Mouse (Mus musculus) C2C12 (cell line): ENCODE results near the gene Rad51b. TPM values are rescaled to one million over a fixed set of nuclear protein-coding genes. Genes with fewer than 3 reads are reported as not detected.

Experiments
- H3K27me3 ChIP-seq: one replicate; pipeline ENCODE4 v1.6.1; 2011; ENCODE audit not compliant: control insufficient read depth, insufficient read depth, insufficient read length
- H3K36me3 ChIP-seq: one replicate; pipeline ENCODE4 v1.6.1; 2011; ENCODE audit not compliant: control insufficient read depth, insufficient read depth
- H3K4me3 ChIP-seq: one replicate; pipeline ENCODE4 v1.5.1; 2011; ENCODE audit warnings: mild to moderate bottlenecking, control low read depth; ENCODE audit not compliant: poor library complexity, insufficient read depth, severe bottlenecking
- H3K79me2 ChIP-seq: one replicate; pipeline ENCODE4 v1.6.1; 2011; ENCODE audit not compliant: control insufficient read depth, insufficient read depth
- H3K79me3 ChIP-seq: one replicate; pipeline ENCODE4 v1.6.1; 2011; ENCODE audit warnings: low read depth, control low read depth
- H3ac ChIP-seq: one replicate; pipeline ENCODE3; 2011; ENCODE audit warnings: low read depth; ENCODE audit not compliant: control insufficient read depth, insufficient read length
- CEBPB ChIP-seq: IDR thresholded peaks from one replicate; pipeline ENCODE4 v1.6.1; 2011; ENCODE audit warnings: low read depth, mild to moderate bottlenecking, control low read depth, moderate library complexity
- CTCF ChIP-seq: IDR thresholded peaks from one replicate; pipeline ENCODE4 v1.5.1; 2011; ENCODE audit not compliant: control insufficient read depth, insufficient read depth, insufficient read length
- FOSL1 ChIP-seq: IDR thresholded peaks from one replicate; pipeline ENCODE4 v1.8.0; 2011; ENCODE audit warnings: mild to moderate bottlenecking, low read length; ENCODE audit not compliant: poor library complexity, insufficient read depth, severe bottlenecking
- MAX ChIP-seq: IDR thresholded peaks from one replicate; pipeline ENCODE4 v1.6.1; 2011; ENCODE audit warnings: mild to moderate bottlenecking, control low read depth
- MYOD1 ChIP-seq: IDR thresholded peaks from one replicate; pipeline ENCODE4 v1.6.1; 2011; ENCODE audit warnings: low read depth; ENCODE audit not compliant: control insufficient read depth, insufficient read length
- MYOG ChIP-seq: IDR thresholded peaks from one replicate; pipeline ENCODE4 v1.6.1; 2011; ENCODE audit not compliant: control insufficient read depth, insufficient read length; ENCODE audit errors: extremely low read depth
- USF1 ChIP-seq: IDR thresholded peaks from one replicate; pipeline ENCODE4 v1.6.1; 2011; ENCODE audit warnings: low read depth, mild to moderate bottlenecking, control low read depth, moderate library complexity
- polyA plus RNA-seq: library from polyadenylated mRNA; unstranded; fragments of >200 nt; fragmentation: generic; extraction: Trizol; gene quantifications from one replicate; pipeline ENCODE4 v1.2.1, GENCODE M21; 2012; ENCODE audit warnings: missing spikeins

The Rad51b gene
- polyA plus RNA-seq, 1 experiment = 1.3 TPM

DNA sequence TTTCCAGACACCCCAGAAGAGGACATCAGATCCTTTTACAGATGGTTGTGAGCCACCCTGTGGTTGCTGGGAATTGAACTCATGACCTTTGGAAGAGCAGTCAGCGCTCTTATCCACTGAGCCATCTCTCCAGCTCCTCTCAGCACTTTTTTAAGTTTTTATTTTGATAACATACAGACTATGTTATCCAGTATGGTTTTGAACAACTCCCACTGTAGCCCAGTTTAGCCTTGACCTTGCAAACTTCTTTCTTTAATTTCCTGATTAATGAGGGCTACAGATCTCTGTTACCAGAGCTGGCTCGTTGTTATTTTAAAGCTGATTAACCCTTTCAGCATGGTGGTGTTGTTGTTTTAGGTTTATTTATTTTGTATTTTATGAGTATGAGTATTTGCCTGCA, 29.2 kb downstream of the Rad51b start:
- no peak overlapping the region for H3ac ChIP-seq
- H3K4me3 ChIP-seq = no peak overlapping the region
- TF ChIP-seq MYOD1 (no peak), USF1 (no peak), CEBPB (no peak), MYOG (no peak), CTCF (no peak), MAX (no peak), FOSL1 (no peak)
- H3K79me2 ChIP-seq = no peaks in the 10 kb centered on the region
- H3K79me3 ChIP-seq = no peaks in the 10 kb centered on the region
- no peaks in the 10 kb centered on the region for H3K36me3 ChIP-seq
- H3K27me3 ChIP-seq = no peaks in the 10 kb centered on the region

DNA sequence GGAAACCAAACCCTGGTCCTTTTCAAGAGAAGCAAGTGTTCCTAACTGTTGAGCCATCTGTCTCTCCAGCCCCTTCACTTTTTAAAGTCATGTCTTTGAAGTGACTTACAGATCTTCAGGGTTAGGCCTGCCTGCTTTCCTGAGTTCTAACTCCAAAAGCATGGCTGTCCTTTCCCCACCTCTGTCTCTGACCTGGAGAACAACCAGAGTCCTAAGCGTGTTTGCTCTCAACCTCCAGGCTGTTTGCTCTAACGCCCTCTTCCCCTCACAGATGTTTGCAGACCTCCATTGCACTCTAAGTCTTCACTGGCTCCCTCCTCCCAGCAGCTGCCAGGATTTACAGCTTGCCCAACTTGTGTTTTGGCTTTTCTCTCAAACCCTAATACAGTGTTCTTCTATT, 29.7 kb downstream of the Rad51b start:
- no peak overlapping the region for H3K4me3 ChIP-seq
- H3K79me2 ChIP-seq = no peaks in the 10 kb centered on the region
- no peaks in the 10 kb centered on the region for H3K36me3 ChIP-seq
- no peaks in the 10 kb centered on the region for H3K27me3 ChIP-seq
- H3ac ChIP-seq = no peak overlapping the region
- no peaks in the 10 kb centered on the region for H3K79me3 ChIP-seq
- no peak for TF ChIP-seq MYOG
- TF ChIP-seq USF1 = no peak
- no peak for TF ChIP-seq CEBPB
- no peak for TF ChIP-seq CTCF
- TF ChIP-seq MYOD1 = no peak
- no peak for TF ChIP-seq FOSL1
- no peak for TF ChIP-seq MAX

DNA sequence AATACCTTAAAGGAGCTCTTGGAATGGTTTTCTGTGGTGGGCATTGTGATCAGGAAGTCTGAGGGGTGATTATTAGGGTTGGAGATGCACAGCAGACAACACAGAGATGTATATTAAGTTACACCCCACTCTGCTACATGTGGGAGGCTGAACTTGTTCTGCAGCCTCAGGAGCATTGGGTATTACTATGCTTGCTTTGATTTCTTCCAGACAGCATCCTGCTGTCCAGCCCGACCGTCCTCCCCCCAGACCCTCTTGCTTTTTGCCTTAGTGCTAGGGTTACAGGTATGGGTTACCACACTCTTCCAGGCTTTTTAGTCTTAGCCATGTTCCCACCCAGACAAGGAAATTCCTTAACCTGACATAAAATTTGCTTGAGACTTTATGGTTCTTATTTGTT, 30.8 kb downstream of the Rad51b start:
- Histone ChIP-seq H3K79me2 (no peaks in the 10 kb centered on the region), H3K36me3 (no peaks in the 10 kb centered on the region), H3K79me3 (no peaks in the 10 kb centered on the region), H3ac (no peak overlapping the region), H3K4me3 (no peak overlapping the region), H3K27me3 (no peaks in the 10 kb centered on the region)
- TF ChIP-seq CTCF = no peak
- no peak for TF ChIP-seq MAX
- no peak for TF ChIP-seq CEBPB
- TF ChIP-seq USF1 = no peak
- TF ChIP-seq MYOG = no peak
- TF ChIP-seq FOSL1 = no peak
- TF ChIP-seq MYOD1 = no peak

DNA sequence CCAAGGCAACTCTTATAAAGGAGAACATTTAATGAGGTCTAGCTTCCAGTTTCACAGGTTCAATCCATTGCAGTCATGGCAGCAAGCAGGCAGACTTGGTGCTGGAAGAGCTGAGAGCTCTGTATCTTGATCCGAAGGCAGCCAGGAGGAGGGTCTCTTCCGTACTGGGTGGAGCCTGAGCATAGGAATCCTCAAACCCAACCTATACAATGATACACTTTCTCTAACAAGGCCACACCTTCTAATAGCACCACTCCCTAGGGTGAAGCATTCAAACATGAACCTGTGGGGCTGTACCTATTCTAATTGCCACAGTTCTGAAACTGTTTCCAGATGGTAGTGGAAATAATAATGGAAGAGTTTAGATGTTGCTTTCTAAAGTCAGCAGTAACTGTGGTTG, 33.5 kb downstream of the Rad51b start:
- Histone ChIP-seq H3K79me2 (no peaks in the 10 kb centered on the region), H3ac (no peak overlapping the region), H3K27me3 (no peaks in the 10 kb centered on the region), H3K79me3 (no peaks in the 10 kb centered on the region), H3K36me3 (no peaks in the 10 kb centered on the region), H3K4me3 (no peak overlapping the region)
- TF ChIP-seq CEBPB = no peak

DNA sequence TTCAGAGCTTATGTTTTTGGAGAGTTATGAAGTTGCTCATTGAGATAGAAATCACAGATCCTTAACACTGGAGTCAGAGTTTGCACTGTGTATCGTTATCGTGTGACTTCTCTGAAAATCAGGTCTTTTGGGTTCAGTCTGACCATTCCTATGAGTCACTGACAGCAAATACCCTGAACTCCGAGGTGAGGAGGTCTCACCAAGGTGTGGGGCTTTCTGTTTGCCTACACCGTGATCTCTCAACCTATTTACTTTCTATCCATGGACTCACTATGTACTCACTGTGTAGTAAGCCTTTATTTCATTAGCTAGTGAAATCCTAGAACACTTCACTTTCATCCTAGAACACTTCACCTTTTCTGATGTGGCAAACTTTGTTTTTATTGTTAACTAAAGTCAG, 34.6 kb downstream of the Rad51b start:
- Histone ChIP-seq H3K79me3 (no peaks in the 10 kb centered on the region), H3K27me3 (no peaks in the 10 kb centered on the region), H3ac (no peak overlapping the region), H3K36me3 (no peaks in the 10 kb centered on the region), H3K4me3 (no peak overlapping the region), H3K79me2 (no peaks in the 10 kb centered on the region)
- TF ChIP-seq USF1 (no peak), MYOD1 (no peak), MYOG (no peak), CEBPB (no peak), CTCF (no peak), MAX (no peak), FOSL1 (no peak)

DNA sequence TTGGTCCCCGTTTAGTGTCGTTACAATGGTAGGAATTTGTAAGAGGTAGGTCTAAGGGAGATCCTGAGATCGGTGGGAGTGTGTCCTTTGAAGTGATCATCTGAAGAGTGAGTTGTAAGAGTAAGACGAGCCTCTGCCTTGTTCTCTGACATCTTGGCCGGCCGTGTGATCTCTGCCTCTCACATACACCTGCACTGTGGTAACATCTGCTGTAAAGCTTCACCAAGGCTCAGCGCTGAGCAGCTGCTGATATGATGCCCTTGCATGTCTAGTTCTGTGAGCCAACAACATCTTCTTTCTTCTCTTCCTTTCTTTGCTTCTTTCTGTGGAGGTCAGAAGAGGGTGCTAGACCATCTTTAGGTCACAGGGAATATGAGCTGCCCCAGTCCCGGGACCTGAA, 41.7 kb downstream of the Rad51b start:
- no peaks in the 10 kb centered on the region for H3K79me2 ChIP-seq
- H3K4me3 ChIP-seq = no peak overlapping the region
- H3K36me3 ChIP-seq = no peaks in the 10 kb centered on the region
- H3K27me3 ChIP-seq = no peaks in the 10 kb centered on the region
- no peaks in the 10 kb centered on the region for H3K79me3 ChIP-seq
- TF ChIP-seq CTCF (no peak), CEBPB (no peak), MYOD1 (no peak), USF1 (no peak), FOSL1 (no peak), MAX (no peak), MYOG (no peak)
- no peak overlapping the region for H3ac ChIP-seq
